Mouse (Mus musculus) E14TG2a.4 (cell line): ENCODE results near the gene Slc27a3.

Experiments used
- CTCF ChIP-seq: conservative IDR thresholded peaks from 2 replicates; pipeline ENCODE4 v1.5.1; 2014; ENCODE audit warnings: low read length
- NANOG ChIP-seq: IDR thresholded peaks from 2 replicates; pipeline ENCODE4 v1.6.1; 2014; ENCODE audit warnings: borderline replicate concordance, low read length, mixed read lengths

GRCm38 (mm10) chr3:90428186-90428585 is 38.4 kb upstream of the Slc27a3 start:
- TF ChIP-seq CTCF: no peak
- no peak for TF ChIP-seq NANOG
